Mouse (Mus musculus) lung, postnatal 10 days (tissue): ENCODE measurements around the gene Wdfy2.

ENCODE experiments used
- DNase-seq: peaks from one replicate; pipeline ENCODE4 v3.0.0; 2021

Gene Wdfy2

GRCm38 (mm10) chr14:62936631-62937380 is 99.3 kb downstream of the Wdfy2 start:
- DNase-seq = no peak

- peak; percentile 27 for DNase-seq
Observed at GRCm38 (mm10) chr14:62937675-62938074, 100.2 kb downstream of the Wdfy2 start.

- DNase-seq = no peak
Observed at GRCm38 (mm10) chr14:62939435-62939834, 102.0 kb downstream of the Wdfy2 start.

GRCm38 (mm10) chr14:62940383-62941074 is 103.1 kb downstream of the Wdfy2 start:
- peak; percentile 88 for DNase-seq

GRCm38 (mm10) chr14:62946794-62947193 is 109.3 kb downstream of the Wdfy2 start:
- DNase-seq = no peak

GRCm38 (mm10) chr14:62956091-62956490 is 118.6 kb downstream of the Wdfy2 start:
- DNase-seq = no peak

GRCm38 (mm10) chr14:62963632-62964031 is 126.2 kb downstream of the Wdfy2 start:
- DNase-seq = no peak

- DNase-seq = no peak
Observed at GRCm38 (mm10) chr14:62965342-62965741, 127.9 kb downstream of the Wdfy2 start.

GRCm38 (mm10) chr14:62965811-62966520 is 128.5 kb downstream of the Wdfy2 start:
- peak; percentile 54 for DNase-seq

GRCm38 (mm10) chr14:62975046-62975445 is 137.6 kb downstream of the Wdfy2 start:
- peak; percentile 73 for DNase-seq

GRCm38 (mm10) chr14:62979815-62980214 is 142.3 kb downstream of the Wdfy2 start:
- no peak for DNase-seq

GRCm38 (mm10) chr14:62984410-62984809 is 146.9 kb downstream of the Wdfy2 start, which contains the start of gene Defb48:
Defb48 (minus strand) TSS chr14:62984510.
- DNase-seq = no peak

GRCm38 (mm10) chr14:62991271-62991670 is 153.8 kb downstream of the Wdfy2 start:
- DNase-seq = no peak

- DNase-seq = no peak
Observed at GRCm38 (mm10) chr14:62991849-62992510, 154.5 kb downstream of the Wdfy2 start.

- DNase-seq = no peak
Observed at GRCm38 (mm10) chr14:62997777-62998176, 160.3 kb downstream of the Wdfy2 start, which contains the start of gene Defb47. Defb47 (plus strand) TSS chr14:62998077.

GRCm38 (mm10) chr14:62998977-62999376 is 161.5 kb downstream of the Wdfy2 start:
- no peak for DNase-seq

- DNase-seq = no peak
Observed at GRCm38 (mm10) chr14:63002588-63002987, 165.1 kb downstream of the Wdfy2 start.
